In genomic region chr16:12201216-12201615, GRCm38 (mm10) we compare ENCODE assay signal across 8 mouse cellular contexts.
DNase-seq lines count a peak whose midpoint lies in the region; ATAC-seq lines count a peak whose summit lies in the region.

No protein-coding gene starts in this region.

- H3K4me2 ChIP-seq in heart, embryonic 11.5 days: no peak overlapping the region

- H3K4me3 ChIP-seq in heart, embryonic 11.5 days (ENCODE audit: low read depth, low read length): no peak overlapping the region

- H3K36me3 ChIP-seq in heart, embryonic 11.5 days (ENCODE audit: control insufficient read depth, insufficient read depth, low read length): no peaks in the 10 kb centered on the region

- no peak overlapping the region for H3K9ac ChIP-seq in heart, embryonic 11.5 days (ENCODE audit: low read depth, low read length)

- H3K9me3 ChIP-seq in heart, embryonic 11.5 days (replicated peaks; ENCODE audit: control insufficient read depth, low read length): no peaks in the 10 kb centered on the region

- 0 out of 2 replicates have a peak, but pooled peaks cover 2% of the 10 kb centered on the region for H3K27me3 ChIP-seq in heart, embryonic 11.5 days (ENCODE audit: control insufficient read depth, insufficient read depth, low read length)

- ATAC-seq in heart, embryonic 11.5 days (replicated peaks; ENCODE audit: insufficient number of reproducible peaks, low FRiP score, low TSS enrichment): no peak
- ATAC-seq in inflammation-experienced regulatory T-cells, adult 6 months: no peak

- WGBS in heart, embryonic 11.5 days (ENCODE audit: insufficient replicate concordance): 24% methylated on average over 3 of the region's 3 CpGs

- no peaks in the 10 kb centered on the region for H3K4me1 ChIP-seq in heart, embryonic 11.5 days (ENCODE audit: control insufficient read depth, insufficient read depth, low read length)

- intact Hi-C loops in heart, postnatal 10 days (cut with DNase I): loop anchor here (1.0 to 10.0 kb wide), 5 partner anchors 220 to 776 kb away; no protein-coding TSS in a partner anchor

- H3K27ac ChIP-seq in heart, embryonic 11.5 days (ENCODE audit: low read depth, low read length): no peak overlapping the region

- peak; percentile 21 to 42 for DNase-seq in heart, postnatal 10 days
- peak; percentile 11 for DNase-seq in ovary, postnatal 14 days (ENCODE audit: low spot score)
- DNase-seq in ovary, postnatal 36 days (ENCODE audit: low spot score): no peak
- DNase-seq in embryo, embryonic 10.5 days (ENCODE audit: low spot score): peak; percentile 51
- DNase-seq in spleen, postnatal 4 days (ENCODE audit: low spot score in 2 of 2): no peak
- DNase-seq in B cell, adult 2 months: no peak

Comparison
In these comparisons a context has a peak if more than half of its experiments do, and no peak if none do; other contexts are left out.
1. DNase-seq: peak in heart, postnatal 10 days (2 of 2), ovary, postnatal 14 days (single experiment) and embryo, embryonic 10.5 days (single experiment); none in ovary, postnatal 36 days (single experiment), spleen, postnatal 4 days (0 of 2) and B cell, adult 2 months (0 of 2).